Mouse (Mus musculus): Measurements from ENCODE around the gene Trim8. TPM values are rescaled to one million over a fixed set of nuclear protein-coding genes. Genes with fewer than 3 reads are reported as not detected.

Trim8 gene
- total RNA-seq, 2 experiments from 2014 or later = 13.6 to 13.9 TPM

DNA sequence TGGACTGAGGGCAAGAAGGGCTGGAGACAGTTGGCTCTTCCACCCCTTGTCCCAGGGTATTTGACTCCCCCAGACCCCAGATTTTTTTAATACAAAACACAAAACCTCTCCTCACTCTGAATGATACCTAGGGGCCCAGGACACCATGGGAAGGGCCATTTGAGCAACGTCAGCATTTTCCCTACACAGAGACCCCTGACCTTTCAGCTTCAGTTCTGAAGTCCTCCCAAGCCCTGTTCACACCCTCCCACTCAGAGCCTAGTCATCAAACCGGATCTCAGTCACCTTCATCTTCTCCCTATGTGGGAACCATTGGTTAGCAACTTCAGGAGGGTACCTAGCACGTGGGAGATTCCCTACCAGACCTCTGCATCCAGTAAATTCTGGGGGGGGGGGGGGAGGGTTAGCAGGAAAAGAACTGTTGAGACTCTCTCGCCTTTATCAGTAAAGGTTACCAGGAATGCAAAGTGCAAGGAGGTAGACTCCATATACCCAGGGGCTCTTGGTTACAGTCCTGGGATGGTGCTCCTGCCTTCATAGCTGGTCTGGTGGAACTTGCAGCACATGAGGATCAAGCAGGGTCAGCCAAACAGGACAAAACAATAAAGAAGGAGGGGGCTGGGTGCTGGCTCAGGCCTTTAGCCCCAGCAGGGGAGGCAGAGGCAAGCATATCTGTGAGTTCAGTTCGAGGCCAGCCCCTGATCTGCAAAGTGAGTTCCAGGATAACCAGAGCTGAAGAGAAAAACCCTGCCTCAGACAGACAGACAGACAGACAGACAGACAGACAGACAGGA lies 17.5 kb downstream of the Trim8 start:
- ATAC-seq (replicated peaks; ENCODE audit: poor library complexity, severe bottlenecking) = no peak

DNA sequence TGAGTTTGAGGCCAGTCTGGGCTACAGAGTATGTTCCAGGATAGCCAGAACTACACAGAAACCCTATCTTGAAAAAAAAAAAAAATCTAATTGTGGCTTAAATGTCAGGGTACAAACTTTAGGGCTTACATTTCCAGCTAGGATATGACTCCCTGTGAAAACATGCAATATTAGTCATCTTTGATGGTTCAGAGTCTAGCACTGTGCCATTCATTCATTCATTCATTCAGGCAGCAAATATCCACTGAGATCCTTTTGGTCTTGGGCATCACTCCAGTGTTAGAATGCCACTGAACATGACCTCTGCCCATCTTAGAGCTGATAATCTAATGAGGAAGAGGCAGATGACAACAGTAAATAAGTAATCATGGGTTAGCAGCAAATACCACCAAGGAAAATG lies 20.2 kb downstream of the Trim8 start:
- ATAC-seq (replicated peaks; ENCODE audit: poor library complexity, severe bottlenecking) = no peak

DNA sequence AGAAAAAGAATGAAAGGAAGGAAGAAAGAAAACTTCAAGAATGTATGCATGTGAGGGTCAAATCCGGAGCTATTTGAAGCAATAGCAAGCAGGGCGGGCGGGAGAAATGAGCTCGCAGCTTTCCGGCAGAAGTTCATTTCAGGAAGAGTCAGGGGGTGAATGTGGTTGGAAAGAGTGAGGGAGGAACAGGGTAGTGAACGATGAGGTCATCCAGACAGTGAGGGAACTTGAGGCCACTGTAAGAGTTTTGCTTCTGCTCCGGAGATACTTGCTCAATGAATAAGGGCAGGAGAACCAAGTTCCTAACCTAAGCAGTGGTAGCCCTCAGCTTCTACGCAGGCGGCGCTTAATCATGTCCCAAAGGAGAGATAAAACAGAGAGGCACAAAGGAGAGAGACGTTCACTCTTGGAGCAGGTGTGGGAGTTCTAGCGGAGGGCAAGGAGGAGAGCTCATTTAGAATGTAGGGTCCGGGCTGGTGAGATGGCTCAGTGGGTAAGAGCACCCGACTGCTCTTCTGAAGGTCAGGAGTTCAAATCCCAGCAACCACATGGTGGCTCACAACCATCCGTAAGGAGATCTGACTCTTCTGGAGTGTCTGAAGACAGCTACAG lies 21.0 kb downstream of the Trim8 start:
- peak; percentile 87 for ATAC-seq (replicated peaks; ENCODE audit: poor library complexity, severe bottlenecking)

DNA sequence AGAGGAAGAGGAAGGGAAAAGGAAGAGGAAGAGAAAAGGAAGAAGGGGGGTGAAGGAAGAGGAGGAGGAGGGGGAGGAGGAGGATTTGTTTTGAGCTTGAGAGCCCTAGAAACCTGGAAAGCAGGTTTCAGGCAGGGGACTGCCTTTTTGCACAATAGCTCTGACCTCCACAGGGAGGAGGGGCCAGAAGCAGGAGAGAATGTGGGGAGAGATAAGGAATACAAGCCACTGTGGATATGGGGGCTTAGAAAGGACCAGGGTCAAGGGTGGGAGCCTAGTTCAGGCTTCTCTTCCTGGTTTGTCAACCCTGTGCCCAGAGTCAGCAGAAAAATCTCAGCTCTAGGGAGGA lies 21.6 kb downstream of the Trim8 start:
- ATAC-seq (replicated peaks; ENCODE audit: poor library complexity, severe bottlenecking) = 0 out of 2 replicates have a peak, but pooled peaks have one; percentile 3

DNA sequence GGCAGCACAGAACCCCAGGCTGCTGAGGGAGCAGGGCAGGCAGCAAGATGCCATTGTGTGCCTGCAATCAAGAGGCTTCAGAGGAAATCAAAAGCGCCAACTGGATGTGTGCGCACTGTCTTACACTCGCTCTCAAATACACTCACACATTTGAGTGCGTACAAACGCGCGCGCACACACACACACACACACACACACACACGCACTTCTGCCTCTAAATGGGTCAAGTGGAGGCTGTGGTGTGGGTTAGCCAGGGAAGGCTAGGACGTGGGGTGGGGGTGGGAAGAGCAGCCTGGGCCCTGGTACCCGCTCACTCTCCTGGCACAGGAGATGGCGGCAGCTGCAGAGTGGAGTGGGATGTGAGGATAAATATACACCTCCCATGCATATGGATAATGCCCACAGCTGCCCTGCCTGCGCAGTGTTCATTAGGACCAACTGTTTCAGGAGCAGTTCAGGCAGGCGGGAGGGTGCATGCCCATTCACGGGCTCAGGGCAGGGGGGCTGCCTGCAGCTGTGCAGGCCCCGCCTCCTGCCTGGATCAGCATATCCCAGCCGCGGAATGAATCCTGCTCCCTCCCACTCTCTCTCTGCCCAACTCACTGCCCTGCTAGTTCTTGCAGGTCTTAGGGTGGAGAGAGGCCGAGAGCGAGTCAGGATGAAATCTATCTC lies 22.1 kb downstream of the Trim8 start:
- 0 out of 2 replicates have a peak, but pooled peaks have one; percentile 2 for ATAC-seq (replicated peaks; ENCODE audit: poor library complexity, severe bottlenecking)

DNA sequence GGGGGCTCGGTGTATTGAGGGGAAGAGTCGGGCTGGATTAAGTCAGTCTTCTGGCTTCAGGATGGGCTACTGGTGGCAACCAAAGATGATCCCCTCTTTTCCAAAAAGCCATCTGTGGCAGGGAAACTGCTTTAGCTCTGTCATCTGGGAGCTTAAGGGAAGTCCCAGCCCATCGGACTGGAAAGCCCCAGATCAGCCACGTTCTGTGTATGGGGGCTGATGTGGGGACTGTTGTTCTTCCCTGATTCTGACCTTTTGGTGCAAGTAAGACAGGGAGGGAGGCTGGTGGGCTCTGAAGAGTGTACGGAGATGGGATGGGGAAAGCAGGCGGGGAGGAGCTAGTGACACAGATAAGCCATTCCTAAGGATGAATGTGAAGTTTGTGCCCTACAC lies 22.6 kb downstream of the Trim8 start:
- ATAC-seq (replicated peaks; ENCODE audit: poor library complexity, severe bottlenecking) = no peak

DNA sequence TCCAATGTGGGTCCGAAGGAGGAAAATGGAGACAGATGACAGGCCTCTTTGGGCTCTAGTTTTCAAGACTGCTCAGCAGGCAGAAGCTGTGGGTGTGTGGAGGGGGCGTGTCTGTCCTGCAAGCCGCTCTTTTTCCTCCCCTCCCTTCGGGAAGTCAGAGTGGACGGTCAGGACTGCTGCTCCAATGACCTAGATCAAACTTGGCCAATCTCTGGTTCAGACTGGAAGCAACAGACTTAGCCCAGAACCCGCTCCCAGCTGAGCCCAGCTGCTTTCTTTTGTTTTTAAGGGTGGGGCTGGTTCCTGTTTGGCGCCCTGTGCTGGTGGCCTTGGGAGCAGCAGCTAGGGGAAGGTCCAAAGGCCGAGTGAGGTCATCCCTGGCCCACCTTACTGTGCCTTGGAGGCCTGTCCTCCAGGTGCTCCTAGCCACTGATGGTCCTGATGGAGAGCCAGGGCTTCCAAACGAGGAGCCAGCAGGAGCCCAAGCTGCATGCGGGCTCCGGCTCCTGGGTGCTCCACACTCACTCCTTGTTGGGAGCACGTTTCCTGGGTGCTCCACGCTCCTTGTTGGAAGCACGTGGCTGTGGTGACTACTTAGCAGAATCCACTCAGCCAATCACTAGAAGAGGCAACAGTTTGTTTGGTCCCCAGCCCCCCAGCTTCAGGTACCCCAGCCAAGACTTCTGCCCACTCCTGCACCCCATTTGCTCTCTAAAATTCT lies 23.3 kb downstream of the Trim8 start:
- peak; percentile 24; the same call in 1 of the 2 replicates for ATAC-seq (replicated peaks; ENCODE audit: poor library complexity, severe bottlenecking)

DNA sequence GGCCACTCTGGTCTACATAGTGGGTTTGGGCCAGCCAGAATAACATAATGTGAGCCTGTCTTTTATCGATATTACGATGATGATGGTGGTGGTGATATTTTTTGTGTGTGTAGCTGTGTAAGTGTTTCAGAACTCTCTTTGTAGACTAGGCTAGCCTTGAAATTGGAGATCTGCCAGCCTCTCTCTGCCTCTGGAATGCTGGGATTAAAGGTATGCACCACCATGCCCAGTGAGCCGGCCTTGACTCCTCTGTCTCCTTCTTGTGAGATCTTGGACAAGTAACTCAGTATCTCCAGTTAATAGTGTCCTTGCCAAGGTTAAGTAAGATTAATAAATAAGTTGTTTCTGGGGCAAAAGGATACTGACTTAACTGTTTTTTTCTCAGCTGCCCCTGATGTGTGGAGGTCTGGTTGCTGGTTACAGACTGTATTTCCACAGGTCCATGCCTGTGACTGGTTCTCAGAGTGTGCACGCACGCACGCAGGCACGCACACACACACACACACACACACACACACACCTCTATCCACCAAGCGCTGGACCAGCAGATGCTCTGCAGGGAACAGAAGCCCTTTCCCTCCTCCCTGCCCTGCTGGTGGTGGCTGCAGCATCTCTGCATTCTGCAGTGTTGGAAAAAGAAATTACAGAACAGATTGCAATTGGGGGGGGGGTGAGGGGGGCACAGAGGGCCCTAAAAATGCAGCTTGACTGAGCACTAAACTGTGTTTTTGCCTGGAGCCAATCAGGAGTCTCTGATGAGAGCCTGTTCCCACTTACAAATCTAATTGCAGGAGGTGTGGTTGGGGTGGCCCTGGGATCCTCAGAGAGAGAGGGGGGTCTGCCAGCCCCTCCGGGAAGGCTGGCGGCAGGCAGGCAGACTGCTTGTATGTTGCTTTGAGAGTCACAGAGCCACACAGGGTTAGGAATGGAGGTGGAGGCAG lies 24.5 kb downstream of the Trim8 start:
- no peak for ATAC-seq (replicated peaks; ENCODE audit: poor library complexity, severe bottlenecking)

DNA sequence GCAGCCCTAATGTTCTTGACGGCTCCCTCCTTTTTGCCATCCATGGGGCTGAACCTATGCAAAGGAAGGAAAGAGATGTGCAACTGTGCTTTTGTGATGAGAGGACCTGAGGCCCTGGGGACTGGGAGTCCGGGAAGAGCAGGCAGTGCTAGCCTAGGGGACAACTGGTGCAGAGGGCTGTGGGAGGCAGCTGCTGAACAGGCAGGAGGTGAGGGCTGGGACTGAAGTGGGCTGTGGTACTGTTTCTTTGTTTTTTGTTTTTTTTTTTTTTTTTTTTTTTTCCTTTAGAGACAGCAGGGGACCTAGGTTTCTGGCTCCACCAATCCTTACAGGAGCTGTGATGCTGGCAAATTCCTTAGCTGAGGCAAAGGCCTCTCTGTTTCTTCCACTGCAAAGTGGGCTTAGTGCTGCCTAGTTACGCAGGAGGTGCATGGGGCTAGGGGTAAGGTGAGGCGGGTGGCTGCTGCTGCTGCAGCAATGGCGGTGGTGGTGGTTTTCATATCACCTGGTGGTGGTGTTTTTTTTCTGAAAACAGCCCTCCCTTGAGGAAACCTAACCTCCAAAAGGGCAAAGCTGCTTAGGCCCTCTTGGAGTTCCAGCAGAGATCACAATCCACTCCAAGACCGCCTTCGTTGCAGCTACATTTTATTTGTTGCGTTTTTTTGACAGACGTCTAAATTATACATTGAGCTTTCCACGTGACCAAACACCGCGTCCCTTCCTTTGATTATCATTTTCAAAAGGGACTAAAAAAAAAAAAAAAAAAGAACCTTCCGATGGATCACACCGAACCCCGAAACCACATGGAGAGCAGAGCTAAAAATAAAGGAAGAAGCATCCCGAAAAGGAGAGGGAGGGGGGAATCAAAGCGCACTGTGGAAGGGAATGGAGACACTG lies 26.4 kb downstream of the Trim8 start:
- ATAC-seq (replicated peaks; ENCODE audit: poor library complexity, severe bottlenecking) = no peak

DNA sequence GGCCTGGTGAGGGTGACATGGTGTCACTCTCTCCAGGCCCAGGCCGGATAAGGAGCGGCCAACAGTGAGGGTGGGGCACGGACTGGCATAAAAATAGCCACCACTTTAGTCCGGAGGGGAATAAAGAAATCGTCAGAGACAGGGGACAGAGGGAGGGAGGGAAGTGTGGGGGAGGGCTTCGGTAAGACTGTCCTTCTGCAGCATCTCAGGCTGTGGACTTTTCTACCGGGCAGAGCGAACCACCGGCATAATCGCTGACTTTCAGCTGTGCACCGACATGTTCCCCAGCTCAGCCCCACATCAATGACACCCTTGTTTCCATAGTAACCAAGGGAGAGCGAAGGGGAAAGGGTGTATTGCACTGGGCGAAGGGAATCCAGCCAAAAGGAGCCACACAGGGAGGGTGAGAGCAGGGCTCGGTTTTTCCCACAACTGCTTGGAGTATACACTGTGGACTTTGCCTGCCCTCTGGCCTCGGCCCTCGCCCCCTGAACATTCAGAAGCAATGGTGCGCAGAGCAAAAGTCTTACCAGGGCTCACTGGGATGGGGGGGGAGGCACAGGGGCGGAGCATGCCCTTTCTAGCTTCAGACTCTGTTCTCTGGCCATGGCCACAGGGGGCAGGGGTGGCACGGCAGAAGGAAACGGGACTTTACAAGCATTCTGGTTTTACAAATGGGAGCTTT lies 27.2 kb downstream of the Trim8 start:
- ATAC-seq (replicated peaks; ENCODE audit: poor library complexity, severe bottlenecking) = peak; percentile 49

DNA sequence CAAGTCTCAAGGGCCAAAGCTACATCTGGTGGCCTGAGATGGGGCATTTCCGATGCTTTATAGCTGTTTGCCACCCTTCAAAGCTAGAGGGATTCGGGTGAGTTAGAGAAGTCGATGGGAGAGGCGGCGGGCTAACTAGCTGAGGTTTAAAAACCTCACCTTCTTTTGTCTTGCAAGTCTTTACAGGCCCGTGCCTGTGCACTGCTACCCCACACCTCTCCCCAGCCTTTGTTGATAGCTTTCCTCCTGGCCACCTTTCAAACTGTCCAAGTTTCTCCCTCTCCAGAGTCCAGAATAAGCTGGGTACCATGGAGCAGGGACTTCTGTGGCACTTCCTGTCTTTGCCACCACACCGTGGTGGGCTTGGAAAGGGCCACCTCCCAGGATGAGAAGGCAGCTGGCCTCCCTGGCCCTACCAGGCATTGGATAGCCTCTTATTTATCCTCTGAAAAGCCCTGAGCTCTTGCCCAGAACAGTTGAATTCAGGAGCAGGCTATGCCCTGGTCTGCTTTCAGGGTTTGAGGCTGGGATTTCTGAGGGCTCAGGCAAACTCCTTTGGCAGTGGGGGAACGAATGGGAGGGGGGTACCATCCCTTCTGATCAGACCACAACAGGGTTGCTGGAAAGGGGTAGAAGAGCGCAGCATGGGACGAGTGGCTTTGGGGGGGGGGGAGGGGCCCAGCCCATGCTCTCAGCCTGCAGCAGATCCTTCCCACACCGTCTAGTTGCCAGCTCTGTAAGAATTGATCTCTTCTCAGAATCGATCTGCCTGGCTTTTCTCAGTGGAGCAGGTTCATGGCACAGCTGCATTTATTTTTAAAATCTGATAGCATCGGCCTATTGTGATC lies 28.3 kb downstream of the Trim8 start:
- ATAC-seq (replicated peaks; ENCODE audit: poor library complexity, severe bottlenecking) = no peak

DNA sequence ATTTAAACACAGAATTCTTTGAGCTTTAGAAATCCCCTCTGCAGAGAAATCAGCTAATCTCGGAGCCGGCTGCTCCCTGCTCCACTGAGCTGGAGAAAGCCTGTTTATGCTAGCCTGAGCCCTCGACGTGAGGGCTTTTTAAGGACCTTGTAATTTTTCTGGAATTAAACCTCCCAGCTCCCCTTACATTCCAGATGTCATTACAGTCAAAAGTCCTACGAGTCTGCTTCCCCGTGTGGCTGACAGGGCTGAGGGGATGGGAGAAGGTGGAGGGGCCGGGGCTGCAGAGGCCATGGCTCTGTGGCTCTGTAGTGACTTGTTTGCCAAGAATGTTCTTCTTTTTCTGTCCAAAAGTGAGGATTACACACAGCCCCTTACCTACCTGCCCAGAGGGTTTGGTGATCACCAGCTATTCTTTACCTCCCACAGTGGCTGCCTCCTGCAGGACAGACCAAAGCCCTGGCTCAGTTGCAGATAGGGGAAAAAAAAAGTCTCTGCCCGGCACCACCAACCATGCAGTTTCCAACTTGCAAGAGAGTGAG lies 29.0 kb downstream of the Trim8 start:
- no peak for ATAC-seq (replicated peaks; ENCODE audit: poor library complexity, severe bottlenecking)

DNA sequence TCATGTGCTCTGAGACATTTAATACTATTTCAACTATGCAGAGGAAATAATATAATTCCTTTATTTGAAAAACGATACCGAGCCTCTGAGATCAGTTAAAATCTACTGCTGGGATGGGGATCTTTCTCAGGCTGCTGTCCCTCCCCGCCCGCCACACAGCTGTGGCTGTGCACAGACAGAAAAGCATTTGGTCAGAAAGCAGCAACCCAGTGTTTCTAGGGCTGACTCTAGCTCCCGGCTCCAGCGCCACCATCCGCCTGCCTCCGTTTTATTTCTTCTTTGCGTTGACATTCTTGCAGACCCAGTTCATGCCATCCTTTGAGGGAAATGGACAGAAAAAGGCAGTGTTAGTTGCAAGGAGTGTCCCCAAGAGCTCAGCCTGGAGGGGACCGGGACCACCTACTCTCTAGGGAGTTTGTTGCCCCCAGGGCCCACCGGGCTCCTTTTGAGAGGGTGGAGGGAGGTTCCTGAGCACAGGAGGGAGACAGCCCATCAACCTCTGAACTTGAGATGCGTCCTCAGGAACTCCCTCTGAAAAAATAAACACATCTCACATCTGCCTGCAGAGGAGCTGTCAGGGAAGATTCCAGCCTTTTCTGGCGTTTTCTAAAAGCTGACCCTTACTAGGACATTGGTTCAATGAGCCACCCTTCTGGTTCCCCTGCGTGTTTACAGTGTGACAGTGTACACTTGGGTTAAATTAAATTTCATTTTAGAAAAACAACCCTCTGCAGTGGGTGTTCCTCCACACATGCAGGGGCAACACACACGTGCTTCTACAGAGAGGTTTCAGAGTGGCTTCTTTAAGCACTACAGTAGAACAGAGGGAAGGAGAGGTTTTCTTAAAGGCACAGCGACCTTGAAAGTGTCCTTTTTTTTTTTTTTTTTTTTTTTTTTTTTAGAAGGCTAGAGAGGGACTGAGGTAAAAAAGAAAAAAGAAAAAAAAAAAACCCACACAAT lies 29.8 kb downstream of the Trim8 start:
- ATAC-seq (replicated peaks; ENCODE audit: poor library complexity, severe bottlenecking) = no peak

DNA sequence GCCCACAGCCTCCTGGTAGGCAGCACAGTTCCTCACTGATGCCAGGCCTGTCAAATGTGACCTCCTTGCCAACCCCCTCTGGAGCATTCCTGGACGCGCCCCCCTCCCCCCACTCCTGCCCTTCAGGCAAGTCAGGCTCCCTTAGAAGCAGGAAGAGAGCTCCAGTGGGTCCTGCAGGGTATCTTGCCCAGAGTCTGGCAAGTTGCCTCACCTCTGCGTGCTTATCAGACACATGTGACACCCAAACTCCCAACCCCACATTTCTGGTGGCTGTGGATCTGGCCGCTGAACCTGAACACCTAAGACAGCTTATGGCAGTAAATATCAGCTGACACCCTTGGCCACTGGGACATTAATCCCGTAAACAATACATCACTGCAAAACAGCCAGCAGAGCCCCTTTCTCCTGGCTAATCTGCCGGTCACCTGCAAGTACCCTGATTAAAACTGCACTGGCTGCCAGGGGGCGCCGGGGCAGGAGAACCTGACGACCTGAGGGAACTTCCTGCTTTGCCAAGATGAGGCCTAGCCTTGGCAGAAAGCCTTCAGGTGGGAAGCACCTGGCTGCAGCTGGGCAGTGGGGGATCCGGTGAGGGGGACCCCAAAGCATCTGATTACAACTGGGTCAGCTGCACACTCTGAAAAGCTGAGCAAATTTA lies 30.7 kb downstream of the Trim8 start:
- no peak for ATAC-seq (replicated peaks; ENCODE audit: poor library complexity, severe bottlenecking)

DNA sequence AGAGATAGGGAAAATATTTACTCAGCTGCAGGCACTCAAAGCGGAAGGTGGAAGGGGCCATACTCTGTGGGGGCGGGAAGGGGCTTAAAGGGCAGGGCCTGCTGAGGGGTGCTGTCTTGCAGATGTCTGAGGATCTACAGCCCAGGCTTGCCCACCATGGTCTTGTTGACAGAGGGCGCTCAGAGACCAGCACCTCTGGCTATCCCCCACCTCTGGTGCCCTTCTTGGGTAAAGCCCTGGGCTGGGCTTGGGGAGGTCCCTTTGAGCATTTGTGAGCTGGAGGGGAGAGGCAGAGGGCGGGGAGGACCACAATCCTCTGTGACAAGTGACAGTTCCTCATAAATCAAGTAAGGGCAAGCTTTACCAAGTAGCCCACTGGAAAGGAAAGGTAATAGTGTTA lies 31.6 kb downstream of the Trim8 start:
- ATAC-seq (replicated peaks; ENCODE audit: poor library complexity, severe bottlenecking) = no peak
